Comparison of ENCODE assay signal across 16 mouse cellular contexts in genomic region chr12:30344806-30345205, GRCm38 (mm10). TPM values are rescaled to one million over a fixed set of nuclear protein-coding genes. Genes with fewer than 3 reads are reported as not detected.
DNase-seq lines count a peak whose midpoint lies in the region; ATAC-seq and TF ChIP-seq lines count a peak whose summit lies in the region.
"Had no signal": no experiment of that assay in that cellular context is flagged by ENCODE, and none has a peak within 500 bp of the region (broad histone marks: within the 10 kb centered on the region; RNA-seq: fewer than 3 reads in every experiment).

No protein-coding gene starts in this region.

- TF ChIP-seq POLR2A in brain, embryonic 14.5 days (IDR thresholded peaks at IDR 0.05; ENCODE audit: borderline replicate concordance, extremely low read depth, insufficient read depth, insufficient read length, poor library complexity, severe bottlenecking): no peak

- no peak for ATAC-seq in forebrain, embryonic 14.5 days
- no peak for ATAC-seq in forebrain, embryonic 16.5 days
- ATAC-seq in kidney, embryonic 15.5 days (replicated peaks; ENCODE audit: low FRiP score): no peak
- ATAC-seq: liver, postnatal 0 days had no signal

- no peaks in the 10 kb centered on the region for H3K27me3 ChIP-seq in forebrain, embryonic 14.5 days (replicated peaks; ENCODE audit: control insufficient read depth, insufficient read depth, low read length)
- H3K27me3 ChIP-seq in forebrain, embryonic 16.5 days (replicated peaks; ENCODE audit: control insufficient read depth, insufficient read depth, low read length): no peaks in the 10 kb centered on the region
- no peaks in the 10 kb centered on the region for H3K27me3 ChIP-seq in kidney, embryonic 15.5 days
- H3K27me3 ChIP-seq: forebrain, embryonic 12.5 days had no signal

- H3K4me3 ChIP-seq in forebrain, embryonic 14.5 days (ENCODE audit: low read depth, low read length): no peak overlapping the region
- no peak overlapping the region for H3K4me3 ChIP-seq in forebrain, embryonic 16.5 days (replicated peaks; ENCODE audit: low read length)
- no peak overlapping the region for H3K4me3 ChIP-seq in kidney, embryonic 15.5 days (replicated peaks)
- H3K4me3 ChIP-seq: forebrain, embryonic 12.5 days; layer of hippocampus, adult 2 months; limb, embryonic 12.5 days; midbrain, embryonic 10.5 days; myocyte had no signal

- no peaks in the 10 kb centered on the region for H3K36me3 ChIP-seq in forebrain, embryonic 14.5 days (ENCODE audit: control insufficient read depth, insufficient read depth, low read length)
- H3K36me3 ChIP-seq in forebrain, embryonic 16.5 days (ENCODE audit: control insufficient read depth, insufficient read depth): no peaks in the 10 kb centered on the region
- no peaks in the 10 kb centered on the region for H3K36me3 ChIP-seq in kidney, embryonic 15.5 days
- H3K36me3 ChIP-seq: forebrain, embryonic 12.5 days; limb, embryonic 12.5 days; midbrain, embryonic 10.5 days had no signal

- H3K27ac ChIP-seq in forebrain, embryonic 14.5 days (ENCODE audit: low read depth, low read length): no peak overlapping the region
- H3K27ac ChIP-seq in forebrain, embryonic 16.5 days (ENCODE audit: low read length): no peak overlapping the region
- H3K27ac ChIP-seq in kidney, embryonic 15.5 days: no peak overlapping the region
- H3K27ac ChIP-seq: forebrain, embryonic 12.5 days; layer of hippocampus, adult 2 months; limb, embryonic 12.5 days; midbrain, embryonic 10.5 days had no signal

- no peak overlapping the region for H3K4me2 ChIP-seq in forebrain, embryonic 14.5 days (ENCODE audit: low read length)
- no peak overlapping the region for H3K4me2 ChIP-seq in forebrain, embryonic 16.5 days (ENCODE audit: low read length)
- no peak overlapping the region for H3K4me2 ChIP-seq in kidney, embryonic 15.5 days
- H3K4me2 ChIP-seq: forebrain, embryonic 12.5 days; limb, embryonic 12.5 days had no signal

- peak; percentile 8 for DNase-seq in forebrain, embryonic 14.5 days (ENCODE audit: low spot score)
- DNase-seq in kidney, postnatal 14 days: peak; percentile 23
- peak; percentile 5 for DNase-seq in 3T3-L1 (ENCODE audit: low read depth, low spot score)
- peak; percentile 24 for DNase-seq in brain, embryonic 14.5 days (ENCODE audit: low read depth)
- no peak for DNase-seq in cerebellum, adult 11-12 months
- no peak for DNase-seq in cerebellum, adult 9-10 months
- DNase-seq: cerebellum, adult 11 months; liver, postnatal 0 days; right cerebral cortex, adult 18-20 months had no signal

- 42% methylated on average over 1 of the region's 1 CpGs for WGBS in forebrain, embryonic 14.5 days
- WGBS in forebrain, embryonic 16.5 days: 22% methylated on average over 1 of the region's 1 CpGs
- WGBS in kidney, embryonic 15.5 days: 14% methylated on average over 1 of the region's 1 CpGs

- H3K9ac ChIP-seq in forebrain, embryonic 14.5 days (ENCODE audit: low read length): no peak overlapping the region
- no peak overlapping the region for H3K9ac ChIP-seq in forebrain, embryonic 16.5 days (replicated peaks; ENCODE audit: low read depth, low read length)
- H3K9ac ChIP-seq in kidney, embryonic 15.5 days: no peak overlapping the region
- H3K9ac ChIP-seq: forebrain, embryonic 12.5 days; limb, embryonic 12.5 days; liver, postnatal 0 days had no signal

- no peaks in the 10 kb centered on the region for H3K9me3 ChIP-seq in forebrain, embryonic 14.5 days (replicated peaks; ENCODE audit: control insufficient read depth, low read length)
- H3K9me3 ChIP-seq in forebrain, embryonic 16.5 days (ENCODE audit: control insufficient read depth, low read length): no peaks in the 10 kb centered on the region
- H3K9me3 ChIP-seq in kidney, embryonic 15.5 days (replicated peaks): no peaks in the 10 kb centered on the region
- H3K9me3 ChIP-seq: forebrain, embryonic 12.5 days; limb, embryonic 12.5 days; midbrain, embryonic 10.5 days had no signal

- no peak for TF ChIP-seq CTCF in brain, embryonic 14.5 days (IDR thresholded peaks at IDR 0.05; ENCODE audit: borderline replicate concordance, extremely low read depth, insufficient read depth, insufficient read length)

- H3K4me1 ChIP-seq in forebrain, embryonic 14.5 days (ENCODE audit: control insufficient read depth, insufficient read depth, low read length): no peaks in the 10 kb centered on the region
- H3K4me1 ChIP-seq in forebrain, embryonic 16.5 days (replicated peaks; ENCODE audit: control insufficient read depth, insufficient read depth, low read length): no peaks in the 10 kb centered on the region
- H3K4me1 ChIP-seq in kidney, embryonic 15.5 days: no peaks in the 10 kb centered on the region
- H3K4me1 ChIP-seq: forebrain, embryonic 12.5 days; midbrain, embryonic 10.5 days had no signal

RNA-seq across cellular contexts. Expression of gene Sntg2, which starts 28.4 kb away (rescaled TPM):
- polyA plus RNA-seq in forebrain, embryonic 14.5 days (2014; fragmentation: Nextera tagmentation; extraction: Ambion mirVana): 1.5 and 3.9 TPM in 2 replicates
- 2.6 and 3.1 TPM in 2 replicates for polyA plus RNA-seq in forebrain, embryonic 16.5 days (2015; fragmentation: Nextera tagmentation; extraction: Ambion mirVana)
- 5.3 and 5.4 TPM in 2 replicates for polyA plus RNA-seq in kidney, embryonic 15.5 days (2015; fragmentation: Nextera tagmentation; extraction: Ambion mirVana)
- polyA plus RNA-seq in brain, embryonic 14.5 days (2012; rRNA removed): 2.0 and 2.3 TPM in 2 replicates
- polyA plus RNA-seq: myocyte had no signal

Comparison
In these comparisons a context has a peak if more than half of its experiments do, and no peak if none do; other contexts are left out.
1. DNase-seq: peak in forebrain, embryonic 14.5 days (single experiment), kidney, postnatal 14 days (single experiment), 3T3-L1 (single experiment) and brain, embryonic 14.5 days (single experiment); none in cerebellum, adult 11-12 months (single experiment) and cerebellum, adult 9-10 months (single experiment).